Mouse (Mus musculus): ENCODE data around the gene Gucd1. TPM values are rescaled to one million over a fixed set of nuclear protein-coding genes. Genes with fewer than 3 reads are reported as not detected.

Gene Gucd1
- polyA plus RNA-seq, 1 experiment from 2014 or later: 31.7 TPM

- no peak overlapping the region for H3K27ac ChIP-seq
- no peak overlapping the region for H3K9ac ChIP-seq
- no peak overlapping the region for H3K4me3 ChIP-seq
- peaks cover 10% of the 10 kb centered on the region for H3K27me3 ChIP-seq
- no peak for ATAC-seq (ENCODE audit: insufficient number of reproducible peaks, insufficient read depth, low FRiP score, low TSS enrichment)
- H3K36me3 ChIP-seq: no peaks in the 10 kb centered on the region
- 69% methylated on average over 10 of the region's 10 CpGs for WGBS
- 0 out of 2 replicates have a peak, but pooled peaks cover 5% of the 10 kb centered on the region for H3K4me1 ChIP-seq
- no peaks in the 10 kb centered on the region for H3K9me3 ChIP-seq
- no peak overlapping the region for H3K4me2 ChIP-seq (replicated peaks)
These were observed 193.4 kb downstream of the Gucd1 start for GRCm38 (mm10) chr10:75324391-75324790.

- no peak overlapping the region for H3K4me3 ChIP-seq
- ATAC-seq (ENCODE audit: insufficient number of reproducible peaks, insufficient read depth, low FRiP score, low TSS enrichment): no peak
- peaks cover 14% of the 10 kb centered on the region for H3K27me3 ChIP-seq
- no peaks in the 10 kb centered on the region for H3K9me3 ChIP-seq
- H3K27ac ChIP-seq: no peak overlapping the region
- H3K9ac ChIP-seq: no peak overlapping the region
- WGBS: 82% methylated on average over 8 of the region's 8 CpGs
- H3K4me2 ChIP-seq (replicated peaks): no peak overlapping the region
- 0 out of 2 replicates have a peak, but pooled peaks cover 5% of the 10 kb centered on the region for H3K4me1 ChIP-seq
- no peaks in the 10 kb centered on the region for H3K36me3 ChIP-seq
These were observed 193.8 kb downstream of the Gucd1 start for GRCm38 (mm10) chr10:75323986-75324385.

- Histone ChIP-seq H3K4me3 (no peak overlapping the region), H3K4me2 (replicated peaks) (no peak overlapping the region), H3K36me3 (no peaks in the 10 kb centered on the region), H3K27ac (no peak overlapping the region), H3K9ac (no peak overlapping the region), H3K4me1 (0 out of 2 replicates have a peak, but pooled peaks cover 5% of the 10 kb centered on the region), H3K9me3 (no peaks in the 10 kb centered on the region), H3K27me3 (peaks cover 24% of the 10 kb centered on the region)
- no peak for ATAC-seq (ENCODE audit: insufficient number of reproducible peaks, insufficient read depth, low FRiP score, low TSS enrichment)
- WGBS: 61% methylated on average over 6 of the region's 6 CpGs
These were observed 194.8 kb downstream of the Gucd1 start for GRCm38 (mm10) chr10:75322966-75323365.

- Histone ChIP-seq H3K4me3 (no peak overlapping the region), H3K9ac (no peak overlapping the region), H3K27me3 (peaks cover 45% of the 10 kb centered on the region), H3K27ac (no peak overlapping the region), H3K4me1 (0 out of 2 replicates have a peak, but pooled peaks cover 9% of the 10 kb centered on the region), H3K36me3 (no peaks in the 10 kb centered on the region), H3K9me3 (no peaks in the 10 kb centered on the region), H3K4me2 (replicated peaks) (no peak overlapping the region)
- WGBS: 56% methylated on average over 4 of the region's 4 CpGs
- ATAC-seq (ENCODE audit: insufficient number of reproducible peaks, insufficient read depth, low FRiP score, low TSS enrichment): no peak
These were observed 197.5 kb downstream of the Gucd1 start for GRCm38 (mm10) chr10:75320321-75320720.

GRCm38 (mm10) chr10:75318206-75318605, 199.6 kb downstream of the Gucd1 start:
- ATAC-seq (ENCODE audit: insufficient number of reproducible peaks, insufficient read depth, low FRiP score, low TSS enrichment): no peak
- H3K4me2 ChIP-seq (replicated peaks): peak overlapping the region; percentile 63; the same call in 1 of the 2 replicates
- no peak overlapping the region for H3K27ac ChIP-seq
- H3K9me3 ChIP-seq: no peaks in the 10 kb centered on the region
- no peak overlapping the region for H3K9ac ChIP-seq
- H3K36me3 ChIP-seq: 0 out of 2 replicates have a peak, but pooled peaks cover 2% of the 10 kb centered on the region
- peaks cover 45% of the 10 kb centered on the region for H3K27me3 ChIP-seq
- H3K4me1 ChIP-seq: 0 out of 2 replicates have a peak, but pooled peaks cover 9% of the 10 kb centered on the region
- peak overlapping the region; percentile 39; the same call in 1 of the 2 replicates for H3K4me3 ChIP-seq
- 79% methylated on average over 6 of the region's 6 CpGs for WGBS

- no peak overlapping the region for H3K27ac ChIP-seq
- WGBS: 1% methylated on average over 80 of the region's 81 CpGs
- peak overlapping the region; percentile 39 for H3K4me3 ChIP-seq
- H3K27me3 ChIP-seq: peaks cover 45% of the 10 kb centered on the region
- H3K9ac ChIP-seq: peak overlapping the region; percentile 39
- H3K4me1 ChIP-seq: 0 out of 2 replicates have a peak, but pooled peaks cover 3% of the 10 kb centered on the region
- peaks cover 12% of the 10 kb centered on the region; the same call in 1 of the 2 replicates for H3K36me3 ChIP-seq
- H3K4me2 ChIP-seq (replicated peaks): peak overlapping the region; percentile 63
- ATAC-seq (ENCODE audit: insufficient number of reproducible peaks, insufficient read depth, low FRiP score, low TSS enrichment): no peak
- no peaks in the 10 kb centered on the region for H3K9me3 ChIP-seq
These were observed 200.6 kb downstream of the Gucd1 start for GRCm38 (mm10) chr10:75316908-75317761.

GRCm38 (mm10) chr10:75316872-75316907, 201.1 kb downstream of the Gucd1 start, which contains the start of gene Adora2a:
Gene Adora2a (plus strand): TSS chr10:75316877.
- no peak for ATAC-seq (ENCODE audit: insufficient number of reproducible peaks, insufficient read depth, low FRiP score, low TSS enrichment)
- Histone ChIP-seq H3K27me3 (peaks cover 45% of the 10 kb centered on the region), H3K27ac (0 out of 2 replicates have a peak within 1 kb of the TSS, but pooled peaks have one; percentile 7), H3K36me3 (peaks cover 17% of the 10 kb centered on the region), H3K4me2 (replicated peaks) (peak within 1 kb of the TSS; percentile 63), H3K9me3 (no peaks in the 10 kb centered on the region), H3K4me3 (peak within 1 kb of the TSS; percentile 39), H3K9ac (peak within 1 kb of the TSS; percentile 39), H3K4me1 (0 out of 2 replicates have a peak, but pooled peaks cover 3% of the 10 kb centered on the region)
- 0% methylated on average over 4 of the region's 4 CpGs for WGBS

- H3K4me1 ChIP-seq: 0 out of 2 replicates have a peak, but pooled peaks cover 3% of the 10 kb centered on the region
- peak overlapping the region; percentile 39 for H3K9ac ChIP-seq
- peak overlapping the region; percentile 63 for H3K4me2 ChIP-seq (replicated peaks)
- ATAC-seq (ENCODE audit: insufficient number of reproducible peaks, insufficient read depth, low FRiP score, low TSS enrichment): no peak
- peaks cover 45% of the 10 kb centered on the region for H3K27me3 ChIP-seq
- H3K4me3 ChIP-seq: peak overlapping the region; percentile 39
- WGBS: 3% methylated on average over 9 of the region's 9 CpGs
- no peaks in the 10 kb centered on the region for H3K9me3 ChIP-seq
- H3K36me3 ChIP-seq: peaks cover 19% of the 10 kb centered on the region
- 0 out of 2 replicates have a peak overlapping the region, but pooled peaks have one; percentile 7 for H3K27ac ChIP-seq
These were observed 201.3 kb downstream of the Gucd1 start for GRCm38 (mm10) chr10:75316472-75316871.

- Histone ChIP-seq H3K4me2 (replicated peaks) (no peak overlapping the region), H3K4me1 (0 out of 2 replicates have a peak, but pooled peaks cover 3% of the 10 kb centered on the region), H3K27ac (no peak overlapping the region), H3K9ac (no peak overlapping the region), H3K9me3 (no peaks in the 10 kb centered on the region), H3K4me3 (no peak overlapping the region), H3K36me3 (peaks cover 26% of the 10 kb centered on the region), H3K27me3 (peaks cover 45% of the 10 kb centered on the region)
- no peak for ATAC-seq (ENCODE audit: insufficient number of reproducible peaks, insufficient read depth, low FRiP score, low TSS enrichment)
- WGBS: 78% methylated on average over 8 of the region's 8 CpGs
These were observed 202.0 kb downstream of the Gucd1 start for GRCm38 (mm10) chr10:75315756-75316155.

GRCm38 (mm10) chr10:75314190-75314980, 203.4 kb downstream of the Gucd1 start:
- H3K27me3 ChIP-seq: peaks cover 35% of the 10 kb centered on the region
- H3K4me3 ChIP-seq: no peak overlapping the region
- H3K9ac ChIP-seq: no peak overlapping the region
- H3K4me1 ChIP-seq: 0 out of 2 replicates have a peak, but pooled peaks cover 3% of the 10 kb centered on the region
- no peaks in the 10 kb centered on the region for H3K9me3 ChIP-seq
- 65% methylated on average over 6 of the region's 6 CpGs for WGBS
- H3K4me2 ChIP-seq (replicated peaks): no peak overlapping the region
- H3K36me3 ChIP-seq: peaks cover 38% of the 10 kb centered on the region
- H3K27ac ChIP-seq: no peak overlapping the region
- ATAC-seq (ENCODE audit: insufficient number of reproducible peaks, insufficient read depth, low FRiP score, low TSS enrichment): no peak

- no peak overlapping the region for H3K4me3 ChIP-seq
- 0 out of 2 replicates have a peak, but pooled peaks cover 3% of the 10 kb centered on the region for H3K4me1 ChIP-seq
- H3K36me3 ChIP-seq: peaks cover 58% of the 10 kb centered on the region
- no peak overlapping the region for H3K27ac ChIP-seq
- H3K9me3 ChIP-seq: no peaks in the 10 kb centered on the region
- no peak overlapping the region for H3K9ac ChIP-seq
- no peak for ATAC-seq (ENCODE audit: insufficient number of reproducible peaks, insufficient read depth, low FRiP score, low TSS enrichment)
- H3K4me2 ChIP-seq (replicated peaks): no peak overlapping the region
- 76% methylated on average over 7 of the region's 7 CpGs for WGBS
- peaks cover 15% of the 10 kb centered on the region for H3K27me3 ChIP-seq
These were observed 205.4 kb downstream of the Gucd1 start for GRCm38 (mm10) chr10:75312361-75312760.
